Mouse (Mus musculus): Measurements from ENCODE around the gene Jmjd7. TPM values are rescaled to one million over a fixed set of nuclear protein-coding genes. Genes with fewer than 3 reads are reported as not detected.

The Jmjd7 gene
- polyA plus RNA-seq, 1 experiment: 2.4 TPM

DNA sequence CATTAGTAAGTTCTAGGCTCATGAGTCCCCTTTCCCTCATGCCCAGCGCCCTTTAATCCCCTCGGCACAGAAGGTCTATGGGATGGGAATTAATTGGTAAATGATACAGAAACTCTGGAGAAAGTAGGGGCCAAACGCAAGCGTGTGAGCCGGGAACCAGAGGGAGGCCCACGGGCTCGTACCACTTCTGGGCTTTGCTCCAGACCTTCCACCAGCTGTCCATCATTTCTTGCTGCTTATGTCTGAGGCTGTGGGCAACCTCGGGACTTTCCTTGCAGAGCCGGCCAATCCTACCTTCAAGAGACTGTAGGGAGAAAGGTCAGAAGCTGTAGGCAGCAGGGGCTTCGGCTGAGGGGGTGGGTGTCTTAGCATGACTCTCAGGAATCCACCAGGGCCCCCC lies 28.6 kb downstream of the Jmjd7 start:
- H3K27ac ChIP-seq (ENCODE audit: insufficient read depth, low read depth, low read length): no peak overlapping the region
- no peak overlapping the region for H3K4me3 ChIP-seq (ENCODE audit: insufficient read depth, low read length)
- no peak for TF ChIP-seq POLR2A (IDR thresholded peaks at IDR 0.05; ENCODE audit: borderline replicate concordance, low read depth, low read length)
- TF ChIP-seq CTCF (IDR thresholded peaks at IDR 0.05; ENCODE audit: low read depth, low read length): no peak
- no peaks in the 10 kb centered on the region for H3K4me1 ChIP-seq (ENCODE audit: control insufficient read depth, insufficient read depth, low read length)

DNA sequence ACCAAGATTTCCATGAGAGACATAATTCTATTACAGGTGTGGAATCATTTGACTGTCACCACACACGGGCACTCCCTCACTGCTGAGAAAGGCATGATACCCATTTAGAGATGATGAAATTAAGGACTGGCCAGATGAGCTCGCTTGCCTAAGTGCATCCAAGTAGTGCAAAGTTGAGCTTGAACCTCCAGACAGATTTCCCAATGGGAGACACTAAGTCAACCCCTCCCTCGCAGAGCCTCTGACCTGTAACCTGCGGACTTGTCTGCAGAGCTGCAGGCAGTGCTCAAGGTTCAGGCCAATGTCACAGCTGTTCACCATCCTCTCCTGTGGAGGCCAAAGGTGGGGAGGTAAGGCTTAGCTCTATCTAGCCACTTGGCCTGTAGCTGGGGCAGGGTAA lies 31.5 kb downstream of the Jmjd7 start:
- no peaks in the 10 kb centered on the region for H3K4me1 ChIP-seq (ENCODE audit: control insufficient read depth, insufficient read depth, low read length)
- TF ChIP-seq POLR2A (IDR thresholded peaks at IDR 0.05; ENCODE audit: borderline replicate concordance, low read depth, low read length) (no peak), CTCF (IDR thresholded peaks at IDR 0.05; ENCODE audit: low read depth, low read length) (no peak)
- H3K4me3 ChIP-seq (ENCODE audit: insufficient read depth, low read length): no peak overlapping the region
- H3K27ac ChIP-seq (ENCODE audit: insufficient read depth, low read depth, low read length): no peak overlapping the region

DNA sequence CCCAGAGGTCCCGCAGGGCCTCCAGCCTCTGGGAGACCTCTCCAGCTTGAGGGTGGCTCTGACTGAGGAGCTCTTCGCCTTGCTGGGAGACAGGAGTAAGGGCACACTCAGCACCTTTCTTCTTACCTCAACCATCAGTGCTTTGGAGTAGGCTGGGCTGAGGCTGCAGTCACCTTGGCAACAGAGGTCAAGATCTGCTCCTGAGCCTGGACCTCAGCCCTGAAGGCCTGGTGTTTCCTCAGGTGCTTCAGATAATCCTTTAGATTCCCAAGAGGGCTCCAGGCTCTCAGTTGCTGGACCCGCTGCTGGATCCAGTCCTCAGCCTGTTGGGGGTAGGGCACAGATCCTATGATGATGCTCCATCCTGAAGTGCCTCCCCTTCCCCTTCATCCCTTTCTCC lies 32.2 kb downstream of the Jmjd7 start:
- TF ChIP-seq POLR2A (IDR thresholded peaks at IDR 0.05; ENCODE audit: borderline replicate concordance, low read depth, low read length) (no peak), CTCF (IDR thresholded peaks at IDR 0.05; ENCODE audit: low read depth, low read length) (no peak)
- no peaks in the 10 kb centered on the region for H3K4me1 ChIP-seq (ENCODE audit: control insufficient read depth, insufficient read depth, low read length)
- no peak overlapping the region for H3K27ac ChIP-seq (ENCODE audit: insufficient read depth, low read depth, low read length)
- H3K4me3 ChIP-seq (ENCODE audit: insufficient read depth, low read length): no peak overlapping the region

DNA sequence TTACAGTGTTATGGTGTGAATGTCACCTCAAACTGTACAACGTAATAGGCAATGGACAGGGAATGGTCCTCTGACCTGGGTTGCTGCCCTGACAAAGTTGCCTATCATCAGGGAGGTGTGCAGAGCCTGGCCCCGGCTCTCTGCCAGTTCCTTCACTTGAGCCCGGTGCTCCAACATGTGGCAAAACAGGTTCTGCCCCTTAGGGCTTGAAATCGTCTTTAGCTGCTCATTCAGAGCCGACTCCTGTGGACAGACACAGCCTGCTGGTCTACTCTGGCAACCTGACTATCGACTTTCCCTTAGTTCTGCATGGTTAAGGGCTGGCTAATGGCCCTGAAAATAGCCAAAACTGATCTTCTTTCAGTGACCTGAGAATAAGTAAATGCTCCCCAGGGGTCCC lies 32.9 kb downstream of the Jmjd7 start:
- Histone ChIP-seq H3K4me3 (ENCODE audit: insufficient read depth, low read length) (no peak overlapping the region), H3K27ac (ENCODE audit: insufficient read depth, low read depth, low read length) (no peak overlapping the region)

DNA sequence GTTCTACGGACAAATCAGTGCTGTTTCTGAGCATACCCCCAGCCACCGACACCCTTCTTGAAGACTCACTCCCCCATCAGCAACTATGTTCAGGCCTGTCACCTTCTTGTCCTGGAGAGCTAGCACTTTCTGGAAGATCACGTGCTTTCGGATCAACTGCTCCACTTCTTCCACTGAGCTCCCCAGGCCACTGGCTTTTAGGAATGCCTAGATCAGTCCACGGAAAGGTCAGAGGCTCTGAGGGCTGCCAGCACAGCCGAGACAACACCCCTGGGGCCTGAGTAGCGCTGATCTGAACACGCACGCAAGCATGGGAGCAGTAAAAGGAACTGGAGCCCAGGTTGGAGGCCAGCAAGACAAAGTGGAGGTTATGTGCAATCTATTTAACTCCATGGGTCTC lies 33.4 kb downstream of the Jmjd7 start:
- Histone ChIP-seq H3K4me1 (ENCODE audit: control insufficient read depth, insufficient read depth, low read length) (no peaks in the 10 kb centered on the region), H3K27ac (ENCODE audit: insufficient read depth, low read depth, low read length) (no peak overlapping the region), H3K4me3 (ENCODE audit: insufficient read depth, low read length) (no peak overlapping the region)
- TF ChIP-seq CTCF (IDR thresholded peaks at IDR 0.05; ENCODE audit: low read depth, low read length) (no peak), POLR2A (IDR thresholded peaks at IDR 0.05; ENCODE audit: borderline replicate concordance, low read depth, low read length) (no peak)

More for the DNA sequence above, 32.9 kb downstream of the Jmjd7 start:
- H3K4me1 ChIP-seq (ENCODE audit: control insufficient read depth, insufficient read depth, low read length): no peaks in the 10 kb centered on the region
- TF ChIP-seq CTCF (IDR thresholded peaks at IDR 0.05; ENCODE audit: low read depth, low read length): no peak
- TF ChIP-seq POLR2A (IDR thresholded peaks at IDR 0.05; ENCODE audit: borderline replicate concordance, low read depth, low read length): no peak

DNA sequence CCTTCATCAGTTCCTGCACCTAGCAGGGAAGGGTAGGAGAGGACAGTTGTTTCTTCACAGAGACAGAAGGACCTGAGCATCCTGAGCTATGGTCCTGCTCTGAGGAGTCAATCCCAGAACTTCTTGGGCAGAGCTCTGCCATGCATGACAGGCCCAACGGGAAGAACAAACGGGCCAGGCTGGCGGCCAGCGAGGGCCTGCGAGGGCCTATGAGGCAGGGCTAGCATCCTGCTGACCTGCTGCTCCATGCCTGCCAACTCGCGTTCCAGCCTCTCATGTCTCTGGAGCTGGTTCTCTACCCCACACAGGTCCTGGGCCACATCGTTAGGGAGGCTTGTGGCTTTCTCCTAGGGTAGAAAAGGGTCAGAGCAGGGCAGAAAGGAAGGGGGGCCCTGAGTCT lies 35.0 kb downstream of the Jmjd7 start:
- H3K27ac ChIP-seq (ENCODE audit: insufficient read depth, low read depth, low read length): no peak overlapping the region
- H3K4me3 ChIP-seq (ENCODE audit: insufficient read depth, low read length): no peak overlapping the region
- no peaks in the 10 kb centered on the region for H3K4me1 ChIP-seq (ENCODE audit: control insufficient read depth, insufficient read depth, low read length)
- no peak for TF ChIP-seq CTCF (IDR thresholded peaks at IDR 0.05; ENCODE audit: low read depth, low read length)

DNA sequence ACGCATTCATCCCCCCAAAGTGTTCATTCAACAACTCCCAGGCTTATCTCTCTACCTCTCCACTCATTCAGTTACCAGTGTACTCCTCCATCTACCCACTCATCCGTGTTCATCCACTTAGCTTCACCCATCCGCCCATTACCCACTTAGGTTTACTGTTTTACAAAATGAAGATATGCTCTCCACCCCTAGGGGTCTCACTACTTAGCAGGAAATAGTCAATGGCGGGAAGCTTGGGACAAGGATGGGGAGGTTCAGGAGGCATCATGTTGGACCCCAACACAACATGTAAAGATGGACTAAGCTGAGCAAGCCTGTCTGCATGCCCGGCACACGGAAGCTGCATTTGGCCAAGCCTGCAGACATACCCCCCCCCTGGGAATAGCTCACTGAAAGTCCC lies 37.4 kb downstream of the Jmjd7 start:
- no peak for TF ChIP-seq POLR2A (IDR thresholded peaks at IDR 0.05; ENCODE audit: borderline replicate concordance, low read depth, low read length)
- TF ChIP-seq CTCF (IDR thresholded peaks at IDR 0.05; ENCODE audit: low read depth, low read length): no peak
- no peak overlapping the region for H3K27ac ChIP-seq (ENCODE audit: insufficient read depth, low read depth, low read length)
- no peaks in the 10 kb centered on the region for H3K4me1 ChIP-seq (ENCODE audit: control insufficient read depth, insufficient read depth, low read length)
- H3K4me3 ChIP-seq (ENCODE audit: insufficient read depth, low read length): no peak overlapping the region

DNA sequence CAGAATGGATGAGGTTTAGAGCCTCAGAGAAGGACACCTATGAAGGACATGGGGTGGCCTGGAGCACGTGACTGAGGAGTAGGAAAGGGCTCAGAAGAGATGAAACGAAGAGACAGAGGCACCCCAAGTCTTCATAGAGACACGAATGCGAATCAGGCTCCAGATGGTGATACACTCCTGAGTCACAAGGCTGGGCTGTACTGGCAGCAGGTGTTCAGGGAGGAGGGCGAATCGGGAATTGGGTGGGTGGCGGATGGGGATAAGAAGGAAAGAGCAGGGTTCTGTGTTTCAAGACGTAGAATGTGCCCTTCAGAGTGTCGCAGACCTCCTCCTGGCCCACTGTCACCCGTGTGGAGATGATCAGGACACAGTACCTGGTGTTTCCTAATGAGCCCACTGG lies 38.0 kb downstream of the Jmjd7 start:
- H3K27ac ChIP-seq (ENCODE audit: insufficient read depth, low read depth, low read length): no peak overlapping the region

DNA sequence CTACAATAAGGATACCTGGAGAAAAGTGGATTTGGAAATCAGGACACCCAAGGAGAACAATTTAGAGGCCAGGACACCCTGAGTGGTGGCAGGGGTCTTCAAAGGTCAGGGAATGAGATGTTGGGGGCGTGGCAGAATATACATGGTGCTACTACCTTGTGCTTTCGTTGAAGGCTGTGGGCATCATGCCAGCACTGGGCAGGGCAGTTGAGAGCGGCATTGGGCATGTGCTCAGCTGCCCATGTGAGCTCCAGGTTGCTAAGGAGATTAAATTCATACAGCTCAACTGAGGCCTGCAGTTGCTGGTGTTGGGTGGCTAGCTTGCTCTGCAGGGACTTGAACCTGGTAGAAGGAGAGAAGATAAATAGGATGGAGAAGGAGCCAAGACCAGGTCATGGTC lies 38.9 kb downstream of the Jmjd7 start:
- H3K4me1 ChIP-seq (ENCODE audit: control insufficient read depth, insufficient read depth, low read length): no peaks in the 10 kb centered on the region
- no peak overlapping the region for H3K4me3 ChIP-seq (ENCODE audit: insufficient read depth, low read length)
- H3K27ac ChIP-seq (ENCODE audit: insufficient read depth, low read depth, low read length): no peak overlapping the region
- no peak for TF ChIP-seq CTCF (IDR thresholded peaks at IDR 0.05; ENCODE audit: low read depth, low read length)
- no peak for TF ChIP-seq POLR2A (IDR thresholded peaks at IDR 0.05; ENCODE audit: borderline replicate concordance, low read depth, low read length)

More for the DNA sequence above, 38.0 kb downstream of the Jmjd7 start:
- TF ChIP-seq POLR2A (IDR thresholded peaks at IDR 0.05; ENCODE audit: borderline replicate concordance, low read depth, low read length): no peak
- TF ChIP-seq CTCF (IDR thresholded peaks at IDR 0.05; ENCODE audit: low read depth, low read length): no peak
- Histone ChIP-seq H3K4me1 (ENCODE audit: control insufficient read depth, insufficient read depth, low read length) (no peaks in the 10 kb centered on the region), H3K4me3 (ENCODE audit: insufficient read depth, low read length) (no peak overlapping the region)

DNA sequence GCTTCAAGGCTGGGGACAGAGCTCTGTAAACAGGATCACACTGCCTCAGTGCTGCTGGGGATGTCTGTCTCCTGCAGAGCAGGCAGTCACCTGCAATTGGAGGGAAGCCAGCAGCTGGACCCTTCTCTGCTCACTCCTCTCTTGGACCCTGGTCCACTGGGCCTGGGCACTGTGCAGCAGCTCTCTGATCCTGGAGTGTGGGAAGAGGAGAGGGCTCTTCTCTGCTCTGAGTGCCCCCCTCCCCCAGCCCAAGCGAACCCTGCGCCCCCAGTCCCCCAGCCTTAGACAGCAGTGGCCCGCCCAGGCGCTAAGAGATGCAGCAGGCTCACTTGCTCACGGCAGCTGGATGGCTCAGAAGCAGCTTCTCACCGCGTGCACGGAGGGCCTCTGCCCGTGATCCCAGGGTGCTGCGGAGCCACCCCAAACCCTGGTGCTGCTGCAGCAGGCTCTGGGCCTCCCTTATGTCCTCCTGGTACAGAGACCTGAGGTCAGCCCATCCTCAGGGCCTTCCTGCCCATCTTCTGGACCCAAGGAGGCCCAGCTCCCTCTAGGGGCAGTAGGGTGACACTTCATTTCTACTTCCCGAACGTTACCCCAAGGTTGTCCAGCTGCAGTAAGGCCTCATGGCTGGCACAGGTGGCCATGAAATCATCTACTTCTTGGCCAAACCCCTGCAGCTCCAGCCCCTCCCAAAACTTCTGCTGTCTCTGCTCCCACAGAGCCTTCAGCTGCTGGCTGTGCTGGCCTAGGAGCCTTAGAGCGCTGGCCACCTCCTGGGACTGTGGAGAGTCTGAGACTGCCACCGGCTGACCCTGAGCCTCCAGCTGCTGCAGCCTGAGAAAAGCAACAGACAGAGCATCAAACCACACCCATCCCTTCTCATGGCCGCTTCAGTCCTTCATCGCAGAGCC lies 41.5 kb downstream of the Jmjd7 start:
- Histone ChIP-seq H3K27ac (ENCODE audit: insufficient read depth, low read depth, low read length) (no peak overlapping the region), H3K4me1 (ENCODE audit: control insufficient read depth, insufficient read depth, low read length) (0 out of 2 replicates have a peak, but pooled peaks cover 2% of the 10 kb centered on the region), H3K4me3 (ENCODE audit: insufficient read depth, low read length) (no peak overlapping the region)
- TF ChIP-seq CTCF (IDR thresholded peaks at IDR 0.05; ENCODE audit: low read depth, low read length) (peak; percentile 28), POLR2A (IDR thresholded peaks at IDR 0.05; ENCODE audit: borderline replicate concordance, low read depth, low read length) (no peak)
